Mouse (Mus musculus) heart, adult 2 months (tissue): ENCODE results near the gene Zfp503. TPM values are rescaled to one million over a fixed set of nuclear protein-coding genes. Genes with fewer than 3 reads are reported as not detected.

Source experiments
- DNase-seq, 2 experiments: peaks; one replicate each; pipeline ENCODE4 v3.0.0; 2021
- H3K27ac ChIP-seq: fragments of 200-600 bp; 2 replicates; pipeline ENCODE4 v1.8.1; 2022
- H3K27me3 ChIP-seq: fragments of 200-500 bp; 2 replicates; pipeline ENCODE4 v1.6.1; 2012; ENCODE audit warnings: mild to moderate bottlenecking, low read length, inconsistent platforms, mixed read lengths; ENCODE audit not compliant: control insufficient read depth, insufficient read depth
- H3K36me3 ChIP-seq: fragments of 200-500 bp; 2 replicates; pipeline ENCODE4 v1.6.1; 2012; ENCODE audit warnings: low read length, inconsistent platforms; ENCODE audit not compliant: control insufficient read depth, insufficient read depth
- H3K4me1 ChIP-seq: fragments of 200-500 bp; 2 replicates; pipeline ENCODE4 v1.6.1; 2011; ENCODE audit warnings: low read length; ENCODE audit not compliant: control insufficient read depth, insufficient read depth
- H3K4me3 ChIP-seq: fragments of 200-600 bp; 2 replicates; pipeline ENCODE4 v1.8.1; 2022
- H3K79me2 ChIP-seq: fragments of 200-500 bp; replicated peaks from 2 replicates; pipeline ENCODE4 v1.6.1; 2012; ENCODE audit warnings: mild to moderate bottlenecking, inconsistent platforms, low read length, moderate library complexity, mixed read lengths; ENCODE audit not compliant: control insufficient read depth, insufficient read depth
- H3K9ac ChIP-seq: fragments of 200-500 bp; 2 replicates; pipeline ENCODE4 v1.6.1; 2012; ENCODE audit warnings: low read depth, mild to moderate bottlenecking, control low read depth, inconsistent platforms, low read length, mixed read lengths
- CTCF ChIP-seq: fragments of 200-600 bp; IDR thresholded peaks from 2 replicates; pipeline ENCODE4 v1.8.1; 2022; ENCODE audit warnings: antibody characterized with exemption, mild to moderate bottlenecking, moderate library complexity
- EP300 ChIP-seq: fragments of 200-500 bp; IDR thresholded peaks from 2 replicates; pipeline ENCODE4 v1.6.1; 2011; ENCODE audit warnings: low read depth, low read length, control low read depth; ENCODE audit not compliant: insufficient read depth
- POLR2A ChIP-seq: fragments of 200-500 bp; IDR thresholded peaks from 2 replicates; pipeline ENCODE4 v1.6.1; 2011; ENCODE audit warnings: mild to moderate bottlenecking, low read depth, low read length, control low read depth; ENCODE audit not compliant: insufficient read depth
- WGBS: fragments of 180-500 bp; shearing (Covaris S2); methylation state at CpG from one replicate; pipeline ENCODE4 v1.1.7; 2018; 5-methylcytosine and 5-hydroxymethylcytosine counted together
- intact Hi-C: fragments of 180-260 bp; cut with DNase I; formaldehyde crosslinking; loops from one replicate; pipeline ENCODE4 v1.15.1; 2025
- microRNA-seq, 2 experiments: library from miRNA; unstranded; fragments of <30 nt; microRNA quantifications; one replicate each; pipeline ENCODE4 v1.2.0; 2021
- polyA plus RNA-seq: library from polyadenylated mRNA; depleted of rRNA; stranded (reverse); fragments of >200 nt; gene quantifications from 2 replicates; pipeline ENCODE4 v1.2.3, GENCODE M21; 2012; rRNA removed
- total RNA-seq, 2 experiments: library from RNA; stranded (reverse); gene quantifications; 2 replicates each; pipeline ENCODE4 v1.2.3; 2021

Zfp503 gene
- total and polyA plus RNA-seq, 3 experiments, result 1.4 to 1.5 (median 1.5) TPM

GRCm38 (mm10) chr14:21952541-21952940 lies 36.9 kb downstream of the Zfp503 start:
- Histone ChIP-seq H3K4me1 (no peaks in the 10 kb centered on the region), H3K27ac (no peak overlapping the region), H3K4me3 (no peak overlapping the region), H3K9ac (no peak overlapping the region), H3K79me2 (no peaks in the 10 kb centered on the region), H3K27me3 (no peaks in the 10 kb centered on the region), H3K36me3 (no peaks in the 10 kb centered on the region)
- 77% methylated on average over 7 of the region's 7 CpGs for WGBS
- intact Hi-C loops, result no loop called here
- TF ChIP-seq CTCF, result no peak
- no peak for TF ChIP-seq EP300
- TF ChIP-seq POLR2A, result no peak
- DNase-seq, result no peak

GRCm38 (mm10) chr14:21951896-21952523 lies 37.4 kb downstream of the Zfp503 start:
- no peaks in the 10 kb centered on the region for H3K27me3 ChIP-seq
- DNase-seq, result no peak
- 83% methylated on average over 10 of the region's 10 CpGs for WGBS
- H3K27ac ChIP-seq, result no peak overlapping the region
- TF ChIP-seq CTCF, result no peak
- no peak for TF ChIP-seq POLR2A
- TF ChIP-seq EP300, result no peak
- no peaks in the 10 kb centered on the region for H3K36me3 ChIP-seq
- H3K4me1 ChIP-seq, result no peaks in the 10 kb centered on the region
- no peaks in the 10 kb centered on the region for H3K79me2 ChIP-seq
- no peak overlapping the region for H3K9ac ChIP-seq
- no peak overlapping the region for H3K4me3 ChIP-seq
- intact Hi-C loops, result no loop called here

DNA sequence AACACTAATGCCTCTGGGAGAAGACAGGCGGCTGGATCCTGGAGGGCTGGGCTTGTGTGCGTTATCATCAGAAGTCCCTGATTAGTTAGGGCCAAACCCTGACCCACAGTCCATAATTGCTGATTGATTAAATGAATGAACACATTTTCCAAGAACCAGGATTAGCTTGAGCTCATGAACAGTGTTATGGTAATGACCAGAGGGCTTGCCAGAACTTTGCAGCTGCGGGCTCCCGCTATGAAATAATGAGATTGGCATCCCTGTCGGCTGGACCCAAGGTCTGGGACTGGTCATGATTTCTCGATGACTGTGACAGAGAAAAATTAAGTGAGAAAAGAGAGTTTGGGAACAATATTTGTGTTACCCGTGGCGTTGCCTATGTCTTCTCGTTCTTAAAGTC lies 44.5 kb downstream of the Zfp503 start:
- no peak for DNase-seq
- no peak overlapping the region for H3K9ac ChIP-seq
- no peaks in the 10 kb centered on the region for H3K27me3 ChIP-seq
- no peak overlapping the region for H3K4me3 ChIP-seq
- no peaks in the 10 kb centered on the region for H3K79me2 ChIP-seq
- H3K27ac ChIP-seq, result no peak overlapping the region
- intact Hi-C loops, result no loop called here
- H3K4me1 ChIP-seq, result no peaks in the 10 kb centered on the region
- H3K36me3 ChIP-seq, result no peaks in the 10 kb centered on the region
- no peak for TF ChIP-seq EP300
- TF ChIP-seq POLR2A, result no peak
- no peak for TF ChIP-seq CTCF
- WGBS, result 72% methylated on average over 9 of the region's 9 CpGs

GRCm38 (mm10) chr14:21941581-21941980 lies 47.8 kb downstream of the Zfp503 start:
- Histone ChIP-seq H3K4me1 (no peaks in the 10 kb centered on the region), H3K36me3 (no peaks in the 10 kb centered on the region), H3K9ac (no peak overlapping the region), H3K79me2 (no peaks in the 10 kb centered on the region), H3K27me3 (no peaks in the 10 kb centered on the region), H3K4me3 (no peak overlapping the region), H3K27ac (no peak overlapping the region)
- 35% methylated on average over 2 of the region's 2 CpGs for WGBS
- no peak for TF ChIP-seq POLR2A
- TF ChIP-seq EP300, result no peak
- TF ChIP-seq CTCF, result no peak
- intact Hi-C loops, result no loop called here
- DNase-seq, result no peak

- Histone ChIP-seq H3K36me3 (no peaks in the 10 kb centered on the region), H3K79me2 (no peaks in the 10 kb centered on the region), H3K27me3 (no peaks in the 10 kb centered on the region), H3K9ac (no peak overlapping the region), H3K27ac (no peak overlapping the region), H3K4me1 (no peaks in the 10 kb centered on the region), H3K4me3 (no peak overlapping the region)
- 89% methylated on average over 2 of the region's 2 CpGs for WGBS
- TF ChIP-seq EP300 (no peak), POLR2A (no peak), CTCF (no peak)
- DNase-seq, result no peak
- intact Hi-C loops, result no loop called here
Observed at GRCm38 (mm10) chr14:21937116-21937515, 52.3 kb downstream of the Zfp503 start.

GRCm38 (mm10) chr14:21936102-21936630 lies 53.2 kb downstream of the Zfp503 start:
- H3K4me1 ChIP-seq, result no peaks in the 10 kb centered on the region
- intact Hi-C loops, result no loop called here
- no peaks in the 10 kb centered on the region for H3K79me2 ChIP-seq
- no peak for DNase-seq
- no peak overlapping the region for H3K4me3 ChIP-seq
- WGBS, result 66% methylated on average over 6 of the region's 6 CpGs
- H3K27ac ChIP-seq, result no peak overlapping the region
- no peak overlapping the region for H3K9ac ChIP-seq
- no peaks in the 10 kb centered on the region for H3K36me3 ChIP-seq
- no peak for TF ChIP-seq POLR2A
- no peaks in the 10 kb centered on the region for H3K27me3 ChIP-seq

Small RNAs within 50 kb of the gene (microRNA-seq; reads per million reads assigned to microRNA genes)
- 0 reads per million in 2 experiments for gene Gm27532

Other genes starting within 250 kb of the Zfp503 start
- gene Samd8, start 239.1 kb downstream of the Zfp503 start, total RNA-seq, result 10 to 100 TPM; 28.8 to 31.6 TPM
- gene Samd8, start 239.1 kb downstream of the Zfp503 start, polyA plus RNA-seq, result 10.1 and 18.6 TPM in 2 replicates
- gene Dusp13, start 238.4 kb downstream of the Zfp503 start, total RNA-seq, result under 1 TPM; 0.48 to 0.70 TPM
- gene Dusp13, start 238.4 kb downstream of the Zfp503 start, polyA plus RNA-seq, result 0.45 and 1.2 TPM in 2 replicates
- 100 to 1,000 TPM; 441 to 506 TPM for gene Vdac2, start 164.4 kb downstream of the Zfp503 start, total RNA-seq
- 228 and 349 TPM in 2 replicates for gene Vdac2, start 164.4 kb downstream of the Zfp503 start, polyA plus RNA-seq
- gene Comtd1, start 140.6 kb downstream of the Zfp503 start, total RNA-seq, result 1 to 10 TPM; 5.6 to 8.3 TPM
- gene Comtd1, start 140.6 kb downstream of the Zfp503 start, polyA plus RNA-seq, result 6.6 and 10.2 TPM in 2 replicates
- gene Lrmda, start 30.1 kb upstream of the Zfp503 start, total RNA-seq, result 1 to 10 TPM; 1.0 to 1.1 TPM
- 0.43 and 0.44 TPM in 2 replicates for gene Lrmda, start 30.1 kb upstream of the Zfp503 start, polyA plus RNA-seq